Mouse (Mus musculus): ENCODE measurements at regions not wholly inside any gene's neighbourhood (a gene's known extent, or its start where the extent isn't known, plus 50 kb on each side); places are given as distances from the start of the nearest gene placed in this dataset.

DNA sequence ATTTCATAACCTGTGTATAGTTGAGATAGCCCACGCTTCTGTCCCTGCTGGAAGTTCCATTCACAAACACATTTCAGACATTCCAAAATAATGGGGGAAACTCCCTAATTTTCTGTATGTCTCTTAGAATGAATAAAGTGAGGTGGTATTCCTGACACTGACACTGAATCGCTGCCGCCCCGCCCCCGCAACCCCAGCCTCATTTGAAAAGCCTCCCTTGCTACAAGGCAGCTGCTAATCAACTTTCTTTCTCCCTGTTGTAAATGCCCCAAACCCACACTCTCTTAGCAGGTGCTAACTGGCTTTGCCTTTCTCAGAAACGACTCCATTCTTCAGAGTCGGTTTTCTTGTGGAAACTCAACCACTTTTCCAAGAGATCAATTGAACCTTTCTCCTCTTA, 66.4 kb upstream of the Zfp280d start:
- in situ Hi-C loops (cut with MboI, MseI), result no loop called here

DNA sequence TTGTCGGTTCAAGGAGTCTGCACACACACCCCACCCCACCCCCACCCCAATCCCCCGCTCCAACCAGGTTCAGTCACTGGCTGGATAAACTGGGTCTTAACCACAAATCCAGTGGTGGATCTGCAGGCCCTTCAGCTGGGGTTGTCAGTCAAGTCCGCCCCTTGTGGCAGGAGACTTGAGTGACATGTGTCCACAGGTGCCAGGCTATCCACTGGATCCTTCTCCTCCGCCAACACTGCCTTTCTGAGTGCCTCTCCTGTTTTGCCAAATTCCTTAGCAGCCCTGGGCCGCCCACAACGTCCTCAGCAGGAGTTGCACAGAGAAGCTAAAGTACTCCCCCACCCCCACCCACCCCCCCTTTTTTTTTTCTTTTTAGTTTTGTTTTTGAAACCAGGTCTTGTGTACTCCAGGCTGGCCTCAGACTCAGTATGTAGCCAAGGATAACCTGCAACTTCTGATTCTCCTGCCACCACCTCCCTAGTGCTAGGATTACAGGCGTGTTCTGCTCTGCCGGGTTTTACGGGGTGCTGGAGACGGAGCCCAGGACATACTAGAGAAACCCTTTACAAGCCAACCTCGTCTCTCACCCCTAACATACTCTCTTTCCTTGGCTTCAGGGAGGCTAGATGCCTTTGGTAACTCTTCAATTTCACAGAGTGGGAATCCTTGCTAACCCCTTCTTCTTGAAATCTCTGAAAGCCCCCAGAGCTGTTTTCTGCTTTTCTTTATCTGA, 57.2 kb upstream of the Zfp280d start:
- in situ Hi-C loops (cut with MboI, MseI), result no loop called here

DNA sequence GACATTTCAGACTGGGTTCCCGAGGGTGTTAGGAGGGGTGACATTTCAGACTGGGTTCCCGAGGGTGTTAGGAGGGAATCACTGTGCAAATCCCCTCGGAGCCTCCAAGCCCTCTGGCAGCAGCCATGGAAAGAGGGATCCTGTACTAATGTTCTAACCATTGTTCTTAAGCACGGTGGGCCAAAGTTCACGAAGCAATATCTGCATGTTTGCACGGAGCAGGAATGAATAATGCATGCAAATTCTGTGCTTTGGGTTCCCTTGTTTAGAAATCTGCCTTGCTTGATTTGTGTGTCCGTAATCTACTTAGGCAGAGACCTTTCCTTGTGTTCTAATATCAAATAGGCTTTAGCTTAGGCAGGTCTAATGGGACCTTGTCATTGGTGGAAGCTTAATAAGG, 55.9 kb upstream of the Zfp280d start:
- in situ Hi-C loops (cut with MboI, MseI), result no loop called here

DNA sequence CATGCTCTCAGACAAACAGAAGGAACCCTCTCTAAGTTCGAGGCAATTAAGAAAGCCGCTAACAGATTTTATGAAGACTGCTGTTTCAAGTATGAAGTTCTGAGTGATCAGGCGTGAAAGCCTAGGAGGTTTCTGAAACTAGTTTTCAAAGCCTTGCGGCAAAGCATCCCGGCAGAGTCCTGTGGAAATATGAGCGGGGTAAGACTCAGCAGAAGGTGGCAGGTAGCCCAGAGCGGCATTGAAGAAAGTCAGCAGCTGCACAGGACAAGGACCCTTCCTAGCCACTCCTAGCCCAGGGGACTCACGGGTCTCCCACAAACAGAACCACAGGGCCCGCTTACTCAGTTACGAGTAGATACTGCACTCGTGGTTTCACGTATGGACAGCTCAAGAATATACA, 54.8 kb upstream of the Zfp280d start:
- in situ Hi-C loops (cut with MboI, MseI), result no loop called here

DNA sequence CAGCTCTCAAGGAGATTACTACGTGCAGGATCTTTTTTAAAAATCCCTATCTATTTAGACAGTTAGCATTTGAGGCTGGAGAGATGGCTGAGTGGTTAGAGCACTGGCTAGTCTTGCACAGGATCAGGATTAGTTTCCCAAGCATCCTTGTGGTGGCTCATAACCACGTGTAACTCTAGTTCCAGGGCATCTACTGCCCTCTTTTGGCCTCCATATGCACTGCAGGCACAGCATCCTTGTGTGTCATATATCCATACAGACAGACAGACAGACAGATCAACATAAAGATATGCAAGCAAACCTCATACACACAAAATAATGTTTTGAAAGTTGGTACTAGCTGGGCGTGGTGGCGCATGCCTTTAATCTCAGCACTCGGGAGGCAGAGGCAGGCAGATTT, 53.3 kb upstream of the Zfp280d start:
- in situ Hi-C loops (cut with MboI, MseI), result no loop called here
